Mouse (Mus musculus): Measurements from ENCODE around the gene Sec11a. TPM values are rescaled to one million over a fixed set of nuclear protein-coding genes. Genes with fewer than 3 reads are reported as not detected.

Gene Sec11a
- polyA plus RNA-seq, 1 experiment: 107 TPM

DNA sequence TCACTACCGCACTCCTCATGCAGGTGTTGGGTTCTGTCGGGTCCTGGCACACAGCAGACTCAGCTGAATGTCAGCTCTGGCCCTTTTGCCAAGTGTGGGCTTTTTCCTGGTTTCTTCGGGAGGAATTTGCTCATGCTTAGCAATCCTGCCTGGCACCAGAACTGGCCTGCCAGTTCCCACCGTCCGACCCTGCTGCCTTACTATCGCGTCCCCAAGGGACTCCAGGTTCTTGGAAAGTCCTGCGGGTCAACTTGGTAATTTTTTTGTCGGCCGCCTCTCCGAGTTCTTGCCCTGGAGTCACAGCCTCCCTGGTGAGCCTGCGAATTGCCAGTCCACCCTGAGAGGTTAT lies 45.0 kb upstream of the Sec11a start:
- peaks cover 12% of the 10 kb centered on the region for H3K4me1 ChIP-seq (replicated peaks; ENCODE audit: control insufficient read depth, insufficient read depth, low read length)
- no peaks in the 10 kb centered on the region for H3K27me3 ChIP-seq (ENCODE audit: control insufficient read depth, insufficient read depth, low read length)
- no peaks in the 10 kb centered on the region for H3K36me3 ChIP-seq (ENCODE audit: control insufficient read depth, insufficient read depth, low read length)
- DNase-seq: no peak
- no peak overlapping the region; the same call in 1 of the 2 replicates for H3K27ac ChIP-seq (ENCODE audit: control insufficient read depth, insufficient read depth, low read length)
- TF ChIP-seq POLR2A (IDR thresholded peaks at IDR 0.05; ENCODE audit: control insufficient read depth, extremely low read depth, insufficient read depth, low read length, poor library complexity) (no peak), CTCF (IDR thresholded peaks at IDR 0.05; ENCODE audit: borderline replicate concordance, control insufficient read depth, extremely low read depth, insufficient read depth, low read length, poor library complexity) (no peak)
- H3K4me3 ChIP-seq (ENCODE audit: control insufficient read depth, insufficient read depth, low read length): peak overlapping the region; percentile 94
- WGBS: 13% methylated on average over 12 of the region's 12 CpGs

DNA sequence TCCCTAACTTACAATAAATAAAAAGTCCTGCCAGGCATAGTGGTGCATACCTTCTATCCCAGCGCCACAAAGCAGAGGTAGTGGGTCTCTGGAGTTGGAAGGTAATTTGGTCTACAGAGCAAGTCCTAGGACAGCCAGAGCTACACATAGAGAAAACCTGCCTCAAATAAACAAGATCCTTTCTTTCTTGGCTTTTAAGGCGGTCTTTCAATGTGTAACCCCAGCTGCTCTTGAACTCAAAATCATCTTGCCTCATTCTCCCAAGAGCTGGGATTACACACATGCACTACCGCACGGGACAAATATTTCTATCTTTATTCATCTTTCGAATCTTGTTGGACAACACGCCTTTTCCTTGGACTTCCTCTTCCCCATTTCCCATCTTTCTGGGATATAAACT lies 44.5 kb upstream of the Sec11a start:
- no peak for TF ChIP-seq POLR2A (IDR thresholded peaks at IDR 0.05; ENCODE audit: control insufficient read depth, extremely low read depth, insufficient read depth, low read length, poor library complexity)
- no peak for TF ChIP-seq CTCF (IDR thresholded peaks at IDR 0.05; ENCODE audit: borderline replicate concordance, control insufficient read depth, extremely low read depth, insufficient read depth, low read length, poor library complexity)
- no peaks in the 10 kb centered on the region for H3K36me3 ChIP-seq (ENCODE audit: control insufficient read depth, insufficient read depth, low read length)
- DNase-seq: no peak
- H3K4me3 ChIP-seq (ENCODE audit: control insufficient read depth, insufficient read depth, low read length): no peak overlapping the region
- WGBS: 78% methylated on average over 6 of the region's 6 CpGs
- no peak overlapping the region for H3K27ac ChIP-seq (ENCODE audit: control insufficient read depth, insufficient read depth, low read length)
- no peaks in the 10 kb centered on the region for H3K27me3 ChIP-seq (ENCODE audit: control insufficient read depth, insufficient read depth, low read length)
- H3K4me1 ChIP-seq (replicated peaks; ENCODE audit: control insufficient read depth, insufficient read depth, low read length): peaks cover 10% of the 10 kb centered on the region

GRCm38 (mm10) chr7:80991589-80991988 lies 44.0 kb upstream of the Sec11a start:
- TF ChIP-seq POLR2A (IDR thresholded peaks at IDR 0.05; ENCODE audit: control insufficient read depth, extremely low read depth, insufficient read depth, low read length, poor library complexity) (no peak), CTCF (IDR thresholded peaks at IDR 0.05; ENCODE audit: borderline replicate concordance, control insufficient read depth, extremely low read depth, insufficient read depth, low read length, poor library complexity) (no peak)
- no peak overlapping the region for H3K27ac ChIP-seq (ENCODE audit: control insufficient read depth, insufficient read depth, low read length)
- no peaks in the 10 kb centered on the region for H3K36me3 ChIP-seq (ENCODE audit: control insufficient read depth, insufficient read depth, low read length)
- 98% methylated on average over 5 of the region's 5 CpGs for WGBS
- peaks cover 10% of the 10 kb centered on the region for H3K4me1 ChIP-seq (replicated peaks; ENCODE audit: control insufficient read depth, insufficient read depth, low read length)
- DNase-seq: no peak
- no peaks in the 10 kb centered on the region for H3K27me3 ChIP-seq (ENCODE audit: control insufficient read depth, insufficient read depth, low read length)
- H3K4me3 ChIP-seq (ENCODE audit: control insufficient read depth, insufficient read depth, low read length): no peak overlapping the region

DNA sequence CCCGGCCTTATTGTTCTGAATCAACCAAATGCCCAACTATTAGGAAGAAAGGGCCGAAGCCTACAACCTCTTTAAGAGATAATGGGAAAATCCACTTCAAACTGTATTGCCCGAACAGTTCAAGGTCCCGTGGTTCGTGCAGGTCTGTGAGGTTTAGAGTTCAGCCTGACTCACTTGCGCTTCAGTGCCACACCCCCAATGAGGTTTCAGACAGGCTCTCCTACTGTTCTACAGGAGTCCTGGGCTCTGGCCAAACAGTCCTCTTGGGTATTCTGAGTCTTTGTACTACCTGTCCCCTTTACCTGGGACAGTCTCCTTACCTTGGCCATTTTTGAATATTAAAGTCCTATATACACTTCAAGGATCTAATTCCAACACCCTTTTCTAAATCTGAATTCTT lies 42.7 kb upstream of the Sec11a start:
- Histone ChIP-seq H3K27me3 (ENCODE audit: control insufficient read depth, insufficient read depth, low read length) (no peaks in the 10 kb centered on the region), H3K4me3 (ENCODE audit: control insufficient read depth, insufficient read depth, low read length) (no peak overlapping the region), H3K36me3 (ENCODE audit: control insufficient read depth, insufficient read depth, low read length) (no peaks in the 10 kb centered on the region), H3K4me1 (replicated peaks; ENCODE audit: control insufficient read depth, insufficient read depth, low read length) (peaks cover 8% of the 10 kb centered on the region), H3K27ac (ENCODE audit: control insufficient read depth, insufficient read depth, low read length) (no peak overlapping the region)
- TF ChIP-seq POLR2A (IDR thresholded peaks at IDR 0.05; ENCODE audit: control insufficient read depth, extremely low read depth, insufficient read depth, low read length, poor library complexity) (no peak), CTCF (IDR thresholded peaks at IDR 0.05; ENCODE audit: borderline replicate concordance, control insufficient read depth, extremely low read depth, insufficient read depth, low read length, poor library complexity) (no peak)
- 89% methylated on average over 6 of the region's 6 CpGs for WGBS
- no peak for DNase-seq

DNA sequence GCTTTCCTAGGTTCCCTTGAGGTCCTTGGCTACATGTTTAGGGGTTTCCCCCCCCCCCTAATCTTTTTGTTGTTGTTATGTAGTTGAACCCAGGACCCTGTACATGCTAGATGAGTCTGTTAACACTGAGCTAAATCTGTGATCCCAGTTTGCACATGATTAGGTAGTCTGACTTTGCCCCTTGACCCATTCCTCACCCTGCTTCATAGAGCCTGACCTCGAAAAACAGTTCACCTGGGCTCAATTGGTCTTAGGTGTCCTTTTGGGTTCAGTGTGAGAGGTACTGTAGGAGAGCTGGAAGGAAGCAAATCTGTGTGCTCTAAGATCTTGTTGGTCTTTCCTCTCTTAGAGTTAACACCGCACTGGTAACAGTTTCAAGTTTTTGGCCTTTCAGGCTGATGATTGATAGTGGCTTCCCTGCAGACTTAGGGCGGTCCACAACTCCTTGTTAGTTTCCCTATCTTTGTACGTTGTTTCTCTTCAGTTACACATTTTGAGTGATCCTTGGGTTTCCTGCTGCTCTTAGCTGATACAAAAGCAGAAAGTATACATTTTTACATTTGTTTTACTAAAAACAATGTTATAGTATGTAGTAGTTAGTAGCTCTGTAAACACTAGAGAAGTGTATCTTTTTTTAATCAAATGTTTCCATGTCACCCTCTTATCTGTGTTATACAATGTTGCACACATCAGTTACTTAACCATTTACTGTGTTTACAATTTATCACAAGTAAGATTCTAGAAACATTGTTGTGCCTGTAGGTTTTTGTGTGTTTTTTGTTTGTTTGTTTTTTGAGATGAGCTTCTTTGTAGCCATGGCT lies 40.4 kb upstream of the Sec11a start:
- Histone ChIP-seq H3K27ac (ENCODE audit: control insufficient read depth, insufficient read depth, low read length) (no peak overlapping the region), H3K36me3 (ENCODE audit: control insufficient read depth, insufficient read depth, low read length) (no peaks in the 10 kb centered on the region), H3K4me3 (ENCODE audit: control insufficient read depth, insufficient read depth, low read length) (no peak overlapping the region), H3K27me3 (ENCODE audit: control insufficient read depth, insufficient read depth, low read length) (no peaks in the 10 kb centered on the region), H3K4me1 (replicated peaks; ENCODE audit: control insufficient read depth, insufficient read depth, low read length) (peaks cover 5% of the 10 kb centered on the region)
- no peak for TF ChIP-seq CTCF (IDR thresholded peaks at IDR 0.05; ENCODE audit: borderline replicate concordance, control insufficient read depth, extremely low read depth, insufficient read depth, low read length, poor library complexity)
- TF ChIP-seq POLR2A (IDR thresholded peaks at IDR 0.05; ENCODE audit: control insufficient read depth, extremely low read depth, insufficient read depth, low read length, poor library complexity): no peak
- 89% methylated on average over 4 of the region's 4 CpGs for WGBS
- DNase-seq: no peak

- H3K27me3 ChIP-seq (ENCODE audit: control insufficient read depth, insufficient read depth, low read length): no peaks in the 10 kb centered on the region
- H3K27ac ChIP-seq (ENCODE audit: control insufficient read depth, insufficient read depth, low read length): no peak overlapping the region
- no peak overlapping the region for H3K4me3 ChIP-seq (ENCODE audit: control insufficient read depth, insufficient read depth, low read length)
- no peaks in the 10 kb centered on the region for H3K36me3 ChIP-seq (ENCODE audit: control insufficient read depth, insufficient read depth, low read length)
- TF ChIP-seq POLR2A (IDR thresholded peaks at IDR 0.05; ENCODE audit: control insufficient read depth, extremely low read depth, insufficient read depth, low read length, poor library complexity): no peak
- no peak for TF ChIP-seq CTCF (IDR thresholded peaks at IDR 0.05; ENCODE audit: borderline replicate concordance, control insufficient read depth, extremely low read depth, insufficient read depth, low read length, poor library complexity)
- 71% methylated on average over 6 of the region's 6 CpGs for WGBS
- no peak for DNase-seq
- H3K4me1 ChIP-seq (replicated peaks; ENCODE audit: control insufficient read depth, insufficient read depth, low read length): no peaks in the 10 kb centered on the region
Observed at GRCm38 (mm10) chr7:80986458-80987187, 39.0 kb upstream of the Sec11a start.

Measured in thymus, adult 2 months (tissue).